Mouse (Mus musculus): ENCODE results near the gene Rap2a. TPM values are rescaled to one million over a fixed set of nuclear protein-coding genes. Genes with fewer than 3 reads are reported as not detected.

Gene Rap2a
- total and polyA plus RNA-seq, 2 experiments from 2014 or later, result 8.3 to 15.2 TPM

DNA sequence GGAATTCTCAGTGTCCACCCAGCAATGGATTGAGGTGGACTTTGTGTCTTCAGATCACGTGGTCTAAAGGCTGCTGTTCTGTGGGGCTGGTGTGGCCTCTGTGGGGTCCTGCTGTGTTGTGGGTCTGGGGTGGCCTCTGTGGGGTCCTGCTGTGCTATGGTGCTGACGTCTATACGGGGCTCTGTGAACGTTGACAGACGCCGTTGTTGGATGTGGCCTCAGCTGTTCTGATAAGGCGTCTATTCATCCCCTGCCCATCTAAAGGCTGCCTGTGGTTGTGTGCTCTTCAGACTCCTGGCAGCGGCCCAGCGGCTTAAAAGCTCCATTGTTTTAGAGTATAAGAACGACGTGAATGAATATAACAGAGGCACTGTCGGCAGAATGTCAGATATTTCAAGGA lies 29.3 kb downstream of the Rap2a start:
- 9% methylated on average over 12 of the region's 12 CpGs for WGBS
- no peak overlapping the region for H3K9ac ChIP-seq (replicated peaks; ENCODE audit: low read depth, low read length)
- peaks cover 12% of the 10 kb centered on the region; the same call in 1 of the 2 replicates for H3K4me1 ChIP-seq (ENCODE audit: control insufficient read depth, insufficient read depth)
- H3K4me2 ChIP-seq (ENCODE audit: low read depth, low read length), result peak overlapping the region; percentile 16; the same call in 1 of the 2 replicates
- no peak overlapping the region for H3K4me3 ChIP-seq (ENCODE audit: low read depth, low read length)
- H3K36me3 ChIP-seq (replicated peaks; ENCODE audit: control insufficient read depth, insufficient read depth, low read length), result peaks cover 21% of the 10 kb centered on the region
- no peaks in the 10 kb centered on the region for H3K27me3 ChIP-seq (ENCODE audit: control insufficient read depth, insufficient read depth, low read length)
- ATAC-seq (ENCODE audit: insufficient read depth, low read depth) (no peak), DNase-seq (ENCODE audit: low spot score) (peak; percentile 42)
- no peaks in the 10 kb centered on the region for H3K9me3 ChIP-seq (replicated peaks; ENCODE audit: control insufficient read depth, low read length)
- H3K27ac ChIP-seq (ENCODE audit: low read depth), result no peak overlapping the region
- TF ChIP-seq CTCF (IDR thresholded peaks at IDR 0.05; ENCODE audit: low read depth), result no peak
- no peak for TF ChIP-seq EP300 (IDR thresholded peaks at IDR 0.05; ENCODE audit: low read depth)

DNA sequence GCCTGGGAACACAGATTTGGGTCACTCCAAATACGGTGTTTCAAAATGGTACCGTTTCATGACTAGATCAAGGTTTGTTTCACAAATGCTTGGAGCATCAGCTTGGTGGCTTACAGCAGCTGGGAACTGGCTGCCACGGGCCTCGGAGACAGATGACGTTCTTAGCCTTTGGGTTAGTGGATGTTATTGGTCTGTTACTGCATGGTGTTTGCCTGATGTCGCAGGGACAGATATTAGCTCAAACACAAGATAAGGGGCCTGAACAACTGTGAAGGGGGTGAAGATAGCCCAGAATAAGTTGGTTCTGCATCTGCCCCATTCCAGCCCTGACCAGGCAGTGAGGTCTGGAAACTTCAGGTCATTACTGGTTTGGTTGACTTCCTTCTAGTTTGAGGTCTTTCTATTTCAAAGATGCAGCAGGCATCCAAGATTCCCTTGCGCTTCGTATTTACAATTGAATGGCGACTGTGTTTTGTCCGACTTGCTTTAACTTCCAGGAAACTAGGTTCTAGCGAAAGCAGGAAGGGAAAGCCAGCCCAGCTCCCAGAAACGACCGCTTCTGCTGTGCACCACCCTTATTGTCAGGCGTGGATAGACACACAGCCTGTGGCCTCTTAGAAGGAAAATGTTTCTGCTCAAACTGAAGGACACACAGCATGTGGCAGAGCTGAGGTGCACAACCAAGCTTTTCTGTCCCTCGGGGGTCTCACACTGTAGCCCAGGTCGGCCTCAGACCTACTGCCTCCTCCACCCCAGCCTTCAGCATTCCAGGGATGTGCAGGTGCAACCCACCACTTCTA lies 30.5 kb downstream of the Rap2a start:
- DNase-seq (ENCODE audit: low spot score) (no peak), ATAC-seq (ENCODE audit: insufficient read depth, low read depth) (no peak)
- Histone ChIP-seq H3K4me2 (ENCODE audit: low read depth, low read length) (no peak overlapping the region), H3K36me3 (replicated peaks; ENCODE audit: control insufficient read depth, insufficient read depth, low read length) (peaks cover 16% of the 10 kb centered on the region), H3K4me3 (ENCODE audit: low read depth, low read length) (no peak overlapping the region), H3K9ac (replicated peaks; ENCODE audit: low read depth, low read length) (no peak overlapping the region), H3K27me3 (ENCODE audit: control insufficient read depth, insufficient read depth, low read length) (no peaks in the 10 kb centered on the region), H3K27ac (ENCODE audit: low read depth) (no peak overlapping the region), H3K4me1 (ENCODE audit: control insufficient read depth, insufficient read depth) (peaks cover 12% of the 10 kb centered on the region; the same call in 1 of the 2 replicates), H3K9me3 (replicated peaks; ENCODE audit: control insufficient read depth, low read length) (no peaks in the 10 kb centered on the region)
- WGBS, result 83% methylated on average over 16 of the region's 16 CpGs
- no peak for TF ChIP-seq EP300 (IDR thresholded peaks at IDR 0.05; ENCODE audit: low read depth)
- TF ChIP-seq CTCF (IDR thresholded peaks at IDR 0.05; ENCODE audit: low read depth), result no peak

DNA sequence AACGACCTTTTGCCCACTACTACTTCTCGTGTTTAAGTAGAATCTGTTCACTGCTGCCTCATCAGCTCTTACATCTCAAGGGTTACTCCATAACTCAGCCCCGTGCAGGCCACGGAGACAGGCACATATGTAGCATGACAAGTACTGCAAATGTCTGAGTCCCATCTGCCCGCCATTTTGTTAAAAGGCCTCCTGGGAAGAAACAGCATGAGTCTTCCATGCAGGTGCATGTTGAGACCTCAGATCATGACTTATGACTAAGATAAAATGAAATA lies 31.1 kb downstream of the Rap2a start:
- H3K9me3 ChIP-seq (replicated peaks; ENCODE audit: control insufficient read depth, low read length), result no peaks in the 10 kb centered on the region
- H3K27ac ChIP-seq (ENCODE audit: low read depth), result no peak overlapping the region
- H3K27me3 ChIP-seq (ENCODE audit: control insufficient read depth, insufficient read depth, low read length), result no peaks in the 10 kb centered on the region
- no peak overlapping the region for H3K9ac ChIP-seq (replicated peaks; ENCODE audit: low read depth, low read length)
- no peak overlapping the region for H3K4me2 ChIP-seq (ENCODE audit: low read depth, low read length)
- H3K4me3 ChIP-seq (ENCODE audit: low read depth, low read length), result no peak overlapping the region
- H3K36me3 ChIP-seq (replicated peaks; ENCODE audit: control insufficient read depth, insufficient read depth, low read length), result peaks cover 11% of the 10 kb centered on the region
- H3K4me1 ChIP-seq (ENCODE audit: control insufficient read depth, insufficient read depth), result peaks cover 12% of the 10 kb centered on the region; the same call in 1 of the 2 replicates
- TF ChIP-seq CTCF (IDR thresholded peaks at IDR 0.05; ENCODE audit: low read depth) (no peak), EP300 (IDR thresholded peaks at IDR 0.05; ENCODE audit: low read depth) (no peak)
- DNase-seq (ENCODE audit: low spot score) (no peak), ATAC-seq (ENCODE audit: insufficient read depth, low read depth) (no peak)
- WGBS, result 83% methylated on average over 5 of the region's 5 CpGs

DNA sequence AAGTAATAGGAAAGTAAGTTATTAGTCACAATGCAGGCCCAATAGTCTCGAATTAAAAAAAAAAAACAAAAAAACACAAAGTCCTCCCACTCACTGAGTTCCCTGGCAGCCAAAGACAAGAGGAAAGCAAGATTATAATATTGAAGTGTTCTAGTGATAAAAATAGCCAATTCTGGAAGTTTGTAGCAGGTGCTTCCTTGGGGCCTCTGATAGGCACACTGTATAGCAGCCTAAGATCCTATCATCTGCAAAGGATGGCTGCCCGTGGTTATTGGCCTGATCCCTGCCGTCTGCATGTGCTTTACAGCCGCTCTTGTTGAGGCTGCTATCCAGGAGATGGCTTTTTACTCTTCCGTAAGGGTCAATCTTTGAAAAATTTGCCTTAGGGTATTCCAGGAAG lies 33.6 kb downstream of the Rap2a start:
- Histone ChIP-seq H3K4me1 (ENCODE audit: control insufficient read depth, insufficient read depth) (peaks cover 12% of the 10 kb centered on the region; the same call in 1 of the 2 replicates), H3K36me3 (replicated peaks; ENCODE audit: control insufficient read depth, insufficient read depth, low read length) (no peaks in the 10 kb centered on the region), H3K27ac (ENCODE audit: low read depth) (no peak overlapping the region), H3K27me3 (ENCODE audit: control insufficient read depth, insufficient read depth, low read length) (no peaks in the 10 kb centered on the region), H3K9ac (replicated peaks; ENCODE audit: low read depth, low read length) (no peak overlapping the region), H3K4me3 (ENCODE audit: low read depth, low read length) (no peak overlapping the region), H3K9me3 (replicated peaks; ENCODE audit: control insufficient read depth, low read length) (no peaks in the 10 kb centered on the region), H3K4me2 (ENCODE audit: low read depth, low read length) (no peak overlapping the region)
- 57% methylated on average over 5 of the region's 5 CpGs for WGBS
- DNase-seq (ENCODE audit: low spot score) (no peak), ATAC-seq (ENCODE audit: insufficient read depth, low read depth) (no peak)
- TF ChIP-seq EP300 (IDR thresholded peaks at IDR 0.05; ENCODE audit: low read depth) (no peak), CTCF (IDR thresholded peaks at IDR 0.05; ENCODE audit: low read depth) (no peak)

DNA sequence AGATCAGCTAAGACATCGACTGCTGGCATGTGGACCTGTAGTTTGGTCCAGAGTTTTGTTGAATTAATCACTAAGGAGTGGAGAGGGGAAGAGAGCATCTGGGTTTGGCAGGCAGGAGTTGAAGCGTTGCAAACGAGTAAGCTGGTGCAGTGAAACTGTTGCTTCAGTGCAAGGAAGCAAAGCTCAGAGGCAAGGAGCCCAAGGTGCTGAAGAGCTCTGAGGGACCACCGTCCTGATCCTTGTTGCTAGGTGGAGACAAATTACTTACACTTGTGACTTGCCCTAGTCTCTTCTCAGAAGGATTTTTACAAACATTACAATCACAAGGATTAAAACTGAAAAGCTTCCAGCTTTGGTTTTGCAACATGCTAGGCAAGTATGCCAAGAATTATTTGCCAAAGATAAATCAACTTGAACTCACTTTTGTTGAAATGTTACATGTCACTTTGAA lies 36.6 kb downstream of the Rap2a start:
- Histone ChIP-seq H3K9ac (replicated peaks; ENCODE audit: low read depth, low read length) (no peak overlapping the region), H3K4me1 (ENCODE audit: control insufficient read depth, insufficient read depth) (0 out of 2 replicates have a peak, but pooled peaks cover 7% of the 10 kb centered on the region), H3K4me2 (ENCODE audit: low read depth, low read length) (no peak overlapping the region), H3K9me3 (replicated peaks; ENCODE audit: control insufficient read depth, low read length) (no peaks in the 10 kb centered on the region), H3K36me3 (replicated peaks; ENCODE audit: control insufficient read depth, insufficient read depth, low read length) (no peaks in the 10 kb centered on the region), H3K4me3 (ENCODE audit: low read depth, low read length) (no peak overlapping the region), H3K27ac (ENCODE audit: low read depth) (no peak overlapping the region), H3K27me3 (ENCODE audit: control insufficient read depth, insufficient read depth, low read length) (no peaks in the 10 kb centered on the region)
- no peak for DNase-seq (ENCODE audit: low spot score)
- WGBS, result 61% methylated on average over 4 of the region's 4 CpGs
- no peak for TF ChIP-seq CTCF (IDR thresholded peaks at IDR 0.05; ENCODE audit: low read depth)
- TF ChIP-seq EP300 (IDR thresholded peaks at IDR 0.05; ENCODE audit: low read depth), result no peak
- no peak for ATAC-seq (ENCODE audit: insufficient read depth, low read depth)

DNA sequence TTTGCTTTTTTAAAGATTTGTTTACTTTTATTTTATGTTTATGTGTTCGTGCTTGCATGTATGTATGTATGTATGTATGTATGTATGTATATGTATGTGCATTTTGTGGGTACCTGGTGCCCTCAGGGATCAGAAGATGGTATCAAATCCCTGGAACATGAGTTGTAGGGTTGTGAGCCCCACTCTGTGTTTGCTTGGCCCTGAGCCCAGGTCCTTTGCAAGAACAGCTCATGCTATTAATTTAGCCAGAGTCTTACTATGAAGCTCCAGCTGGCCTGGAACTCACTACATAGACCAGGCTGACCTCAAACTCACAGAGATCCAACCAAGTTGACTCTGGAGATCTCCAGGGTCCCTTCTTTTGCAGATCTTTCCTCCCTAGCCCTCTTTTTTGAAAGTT lies 37.1 kb downstream of the Rap2a start:
- Histone ChIP-seq H3K9me3 (replicated peaks; ENCODE audit: control insufficient read depth, low read length) (no peaks in the 10 kb centered on the region), H3K4me1 (ENCODE audit: control insufficient read depth, insufficient read depth) (0 out of 2 replicates have a peak, but pooled peaks cover 7% of the 10 kb centered on the region), H3K27me3 (ENCODE audit: control insufficient read depth, insufficient read depth, low read length) (no peaks in the 10 kb centered on the region), H3K9ac (replicated peaks; ENCODE audit: low read depth, low read length) (no peak overlapping the region), H3K36me3 (replicated peaks; ENCODE audit: control insufficient read depth, insufficient read depth, low read length) (no peaks in the 10 kb centered on the region), H3K4me2 (ENCODE audit: low read depth, low read length) (no peak overlapping the region), H3K4me3 (ENCODE audit: low read depth, low read length) (no peak overlapping the region), H3K27ac (ENCODE audit: low read depth) (no peak overlapping the region)
- no peak for TF ChIP-seq EP300 (IDR thresholded peaks at IDR 0.05; ENCODE audit: low read depth)
- TF ChIP-seq CTCF (IDR thresholded peaks at IDR 0.05; ENCODE audit: low read depth), result no peak
- DNase-seq (ENCODE audit: low spot score) (no peak), ATAC-seq (ENCODE audit: insufficient read depth, low read depth) (no peak)
- 67% methylated on average over 1 of the region's 1 CpGs for WGBS

All from heart, postnatal 0 days (tissue).